Mouse (Mus musculus) right cerebral cortex, postnatal 25 days (tissue): ENCODE measurements at regions not wholly inside any gene's neighbourhood (a gene's known extent, or its start where the extent isn't known, plus 50 kb on each side); places are given as distances from the start of the nearest gene placed in this dataset.

Experiments
- DNase-seq: peaks from one replicate; pipeline ENCODE4 v3.0.0; 2022

DNA sequence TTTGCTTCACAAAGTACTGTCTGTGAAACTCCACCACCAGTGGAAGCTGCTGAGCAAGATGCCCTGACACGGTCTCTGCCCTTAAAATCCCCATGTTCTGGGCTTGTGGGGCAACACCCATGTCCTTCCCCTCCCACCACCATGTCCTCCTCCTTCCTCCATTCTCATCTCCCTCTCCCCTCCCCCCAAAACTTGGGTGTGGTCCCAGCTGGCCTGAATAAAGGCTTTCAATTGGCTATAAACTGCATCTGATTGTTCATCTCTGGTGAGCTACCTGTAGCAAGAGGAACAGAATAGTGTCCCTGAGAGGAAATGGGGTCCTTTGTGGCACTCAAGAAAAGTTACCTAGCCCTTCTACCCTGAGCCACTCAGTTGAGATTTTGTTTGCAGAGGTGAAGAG lies 91.8 kb downstream of the Slc16a9 start:
- no peak for DNase-seq

- DNase-seq, result no peak
Observed at GRCm38 (mm10) chr10:70359421-70359820, 80.9 kb upstream of the Fam13c start.

DNA sequence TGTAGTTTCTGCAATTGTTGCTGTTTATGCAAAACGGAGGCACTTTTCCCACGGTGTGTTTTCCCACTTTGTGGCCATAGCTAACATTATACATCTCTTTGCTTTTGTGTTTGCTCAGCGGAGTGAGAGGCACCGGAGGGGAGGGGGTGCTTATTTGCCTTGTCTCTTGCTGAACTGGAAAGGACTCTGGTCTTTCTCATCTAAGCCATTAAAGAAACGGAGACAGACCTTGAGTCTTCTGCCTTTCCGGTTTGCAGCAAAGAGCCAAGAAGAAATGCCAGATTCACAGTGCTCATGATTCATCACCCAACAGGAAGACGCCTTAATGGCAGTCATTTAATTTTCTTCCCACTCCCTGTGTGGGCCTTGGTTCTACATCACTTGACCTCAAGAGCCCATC lies 80.4 kb upstream of the Fam13c start:
- DNase-seq, result no peak

GRCm38 (mm10) chr10:70363054-70363453 lies 77.2 kb upstream of the Fam13c start:
- DNase-seq, result no peak

GRCm38 (mm10) chr10:70364218-70364975 lies 75.9 kb upstream of the Fam13c start:
- DNase-seq, result no peak

DNA sequence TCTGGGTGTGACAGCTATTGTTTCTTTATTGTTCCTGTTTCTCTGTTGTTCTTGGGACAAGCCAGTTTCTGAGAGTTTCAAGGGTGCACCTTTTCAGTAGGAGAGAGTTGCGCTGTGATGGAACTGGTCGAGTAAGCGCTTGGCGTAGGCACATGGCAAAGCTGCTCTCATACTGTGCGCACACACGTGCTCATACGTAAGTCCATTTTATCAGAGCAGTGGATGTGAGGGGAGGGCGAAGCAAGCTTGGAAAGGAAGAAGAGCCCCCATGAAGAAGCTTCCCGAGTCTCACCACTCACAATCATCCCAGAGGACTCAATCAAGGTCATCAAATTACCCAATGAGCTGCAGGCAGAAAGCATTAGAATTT lies 75.3 kb upstream of the Fam13c start:
- no peak for DNase-seq

DNA sequence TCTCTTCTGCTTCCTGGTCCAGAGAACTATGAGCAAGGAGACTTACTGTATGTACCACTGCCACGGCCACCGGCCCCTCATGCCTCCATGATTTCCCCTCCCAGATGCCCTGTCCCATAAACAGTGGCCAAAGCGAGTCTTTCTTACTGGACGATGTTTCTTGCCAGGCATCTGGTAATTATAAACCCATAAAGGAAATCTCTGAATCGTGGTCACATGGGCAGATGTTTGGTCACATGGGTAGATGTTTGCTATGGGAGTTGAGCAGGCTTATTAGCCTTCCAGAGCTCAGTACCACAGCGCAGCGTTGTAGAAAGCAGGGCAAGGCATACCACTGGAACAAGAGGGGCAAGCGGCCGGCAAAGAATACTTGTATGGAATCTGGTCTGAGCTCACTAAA lies 74.8 kb upstream of the Fam13c start:
- no peak for DNase-seq

- DNase-seq, result no peak
Observed at GRCm38 (mm10) chr10:70367866-70368265, 72.4 kb upstream of the Fam13c start.

DNA sequence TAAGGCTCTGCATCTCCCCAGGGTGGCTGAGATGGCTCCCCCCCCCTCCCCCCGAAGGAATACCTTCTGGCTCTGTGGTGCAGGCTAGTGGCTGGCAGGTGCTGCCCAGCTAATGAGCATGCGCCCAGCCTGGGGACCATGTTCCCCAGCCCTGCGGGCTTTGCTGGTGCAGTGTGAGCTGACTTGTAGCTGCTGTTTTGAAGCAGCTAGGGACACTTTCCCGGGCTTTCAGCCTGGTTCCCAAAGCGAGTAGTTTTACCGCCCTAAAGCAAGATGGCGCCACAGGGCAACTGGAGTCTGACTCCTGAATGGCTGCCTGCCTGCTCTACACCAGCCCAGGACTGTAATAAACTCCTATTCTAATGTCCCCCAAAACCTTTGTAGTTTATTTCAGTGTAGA lies 71.6 kb upstream of the Fam13c start:
- DNase-seq, result peak; percentile 52

DNA sequence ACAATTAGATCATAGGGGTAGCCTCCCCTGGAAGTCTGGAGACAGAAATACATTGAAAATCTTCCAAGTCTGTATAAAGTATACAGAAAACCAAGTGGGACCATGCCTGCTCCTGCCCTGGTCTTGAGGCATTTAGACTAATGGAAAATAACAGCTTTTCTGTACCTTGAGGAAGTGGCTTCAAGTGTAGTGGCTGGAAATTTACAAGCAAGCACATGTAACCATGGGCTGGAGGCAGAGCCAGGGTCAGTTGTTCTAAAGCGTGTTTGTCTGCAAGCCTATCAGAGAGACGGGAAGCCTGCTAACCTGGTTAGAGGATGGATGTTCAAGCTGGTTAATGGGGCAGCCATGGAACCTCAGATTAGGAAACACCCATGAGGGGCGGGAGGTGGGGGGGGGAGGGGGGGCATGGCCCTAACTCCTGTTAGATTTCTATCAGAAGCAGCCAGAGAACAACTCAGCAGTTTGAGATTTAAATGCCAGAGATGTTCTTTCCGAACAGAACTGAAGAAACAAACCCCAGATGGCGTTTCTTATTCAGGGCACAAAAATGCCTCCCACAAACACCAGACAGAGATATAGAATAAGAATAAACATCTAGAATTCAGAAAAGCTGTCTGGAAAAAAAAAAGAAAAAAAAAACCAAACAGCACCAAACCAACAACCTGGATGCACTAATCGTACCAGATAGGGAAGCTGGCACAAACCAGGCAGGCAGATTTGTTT lies 67.7 kb upstream of the Fam13c start:
- peak; percentile 15 for DNase-seq

DNA sequence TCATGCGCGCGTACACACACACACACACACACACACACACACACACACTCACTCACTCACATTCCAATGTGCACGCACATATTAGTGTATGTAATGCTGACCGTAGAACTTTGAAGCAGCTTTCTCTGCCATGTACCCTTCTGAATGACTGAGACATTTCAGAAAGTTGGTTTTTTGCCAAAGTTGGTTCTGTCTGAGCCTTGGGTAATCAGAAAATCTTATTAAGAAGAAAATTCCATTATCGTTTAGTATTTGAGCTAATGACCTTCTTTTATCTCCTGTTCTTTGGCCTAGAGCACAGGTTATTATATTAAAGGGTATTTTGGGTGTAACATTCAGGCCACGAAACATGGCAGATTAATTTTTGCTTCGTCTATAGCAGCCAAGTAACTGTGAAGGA lies 67.1 kb upstream of the Fam13c start:
- DNase-seq, result no peak

DNA sequence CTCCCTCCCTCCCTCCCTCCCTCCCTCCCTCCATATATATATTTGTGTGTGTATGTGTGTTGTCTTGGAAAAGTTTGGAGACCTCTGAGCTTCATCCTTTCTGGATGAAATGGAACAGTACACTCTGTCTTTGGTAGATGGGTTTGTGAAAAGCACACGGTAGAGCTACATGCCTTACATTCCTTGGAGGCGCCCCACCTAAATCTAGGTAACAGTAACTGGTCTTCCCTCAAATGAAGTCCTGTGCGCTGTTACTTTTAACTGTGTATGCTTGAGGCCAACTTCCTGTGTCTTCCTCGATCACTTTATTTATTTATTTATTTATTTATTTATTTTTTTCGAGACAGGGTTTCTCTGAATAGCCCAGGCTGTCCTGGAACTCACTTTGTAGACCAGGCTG lies 66.4 kb upstream of the Fam13c start:
- DNase-seq, result no peak

DNA sequence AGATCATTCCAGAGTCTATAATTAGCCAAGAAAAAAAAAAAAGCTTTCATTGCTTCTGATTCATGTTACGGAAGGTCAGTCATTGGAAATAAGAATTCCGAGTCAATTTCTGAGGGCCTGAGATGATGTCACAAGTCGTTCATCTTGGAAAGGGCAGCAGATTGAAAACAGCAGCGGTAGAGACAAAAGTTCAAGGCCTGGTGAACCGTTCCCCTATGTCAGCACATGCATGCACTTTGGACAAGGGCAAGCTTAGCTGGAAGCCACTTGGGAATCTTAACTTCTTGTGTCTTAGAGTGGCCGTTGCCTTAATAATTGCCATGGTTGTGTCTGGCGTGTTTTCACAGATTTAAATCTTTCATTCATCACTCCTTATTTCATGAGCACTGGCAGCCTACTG lies 65.6 kb upstream of the Fam13c start:
- no peak for DNase-seq

GRCm38 (mm10) chr10:70380041-70380651 lies 60.1 kb upstream of the Fam13c start:
- no peak for DNase-seq

GRCm38 (mm10) chr10:70384689-70385088 lies 55.6 kb upstream of the Fam13c start:
- DNase-seq, result no peak

DNA sequence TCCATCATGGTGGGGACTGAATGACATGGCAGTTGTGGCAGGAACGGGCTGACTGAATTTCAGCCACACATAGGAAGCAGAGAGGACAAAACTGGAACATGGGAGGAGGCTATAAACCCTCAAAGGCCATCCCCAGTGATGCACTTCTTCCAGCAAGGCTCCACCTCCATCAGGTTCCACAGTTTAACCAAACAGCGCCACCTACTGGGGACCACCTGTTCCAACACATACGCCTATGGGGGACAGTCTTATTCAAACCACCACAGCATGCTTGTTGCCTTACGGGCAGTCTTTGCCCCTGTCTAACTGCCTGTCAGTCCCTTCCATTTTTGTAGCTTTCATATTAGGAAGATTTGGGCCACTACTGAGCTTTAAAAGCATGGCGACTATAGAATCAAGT lies 52.6 kb upstream of the Fam13c start:
- no peak for DNase-seq
